Mouse (Mus musculus) gastrocnemius, postnatal 14 days (tissue): Measurements from ENCODE around the gene Man2a1. TPM values are rescaled to one million over a fixed set of nuclear protein-coding genes. Genes with fewer than 3 reads are reported as not detected.

Experiments used
- DNase-seq: peaks from one replicate; pipeline ENCODE4 v3.0.0; 2021; ENCODE audit warnings: mixed read lengths
- intact Hi-C: fragments of 180-260 bp; cut with DNase I; formaldehyde crosslinking; loops from one replicate; pipeline ENCODE4 v1.15.1; 2025; ENCODE audit warnings: low total_unique reads
- total RNA-seq, 2 experiments: library from RNA; stranded (reverse); gene quantifications; 2 replicates each; pipeline ENCODE4 v1.2.3; 2021

Gene Man2a1
- total RNA-seq, 2 experiments from 2014 or later = 17.2 to 20.3 TPM

- DNase-seq = no peak
- intact Hi-C loops = no loop called here
Observed at GRCm38 (mm10) chr17:64780753-64781490, 180.4 kb downstream of the Man2a1 start.

GRCm38 (mm10) chr17:64782307-64782706 lies 181.8 kb downstream of the Man2a1 start:
- intact Hi-C loops = no loop called here
- DNase-seq = no peak

DNA sequence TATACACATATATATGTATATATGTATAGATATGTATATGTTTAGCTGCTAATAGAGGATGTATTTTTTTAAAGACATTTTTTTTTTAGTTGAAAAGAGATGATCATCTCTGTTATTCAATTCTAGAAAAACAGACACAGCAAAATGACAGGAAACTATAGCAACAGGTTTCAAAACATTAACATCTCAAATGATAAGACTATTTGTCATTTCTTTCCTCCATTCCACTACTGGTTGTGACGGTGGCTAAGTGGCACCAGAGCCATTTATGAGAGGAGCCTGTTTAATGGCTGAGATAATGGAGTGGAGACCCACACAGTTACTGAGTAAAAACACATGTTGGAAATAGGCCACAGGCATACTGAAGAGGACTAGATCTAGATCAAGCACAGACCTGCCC lies 185.4 kb downstream of the Man2a1 start:
- intact Hi-C loops = no loop called here
- no peak for DNase-seq

DNA sequence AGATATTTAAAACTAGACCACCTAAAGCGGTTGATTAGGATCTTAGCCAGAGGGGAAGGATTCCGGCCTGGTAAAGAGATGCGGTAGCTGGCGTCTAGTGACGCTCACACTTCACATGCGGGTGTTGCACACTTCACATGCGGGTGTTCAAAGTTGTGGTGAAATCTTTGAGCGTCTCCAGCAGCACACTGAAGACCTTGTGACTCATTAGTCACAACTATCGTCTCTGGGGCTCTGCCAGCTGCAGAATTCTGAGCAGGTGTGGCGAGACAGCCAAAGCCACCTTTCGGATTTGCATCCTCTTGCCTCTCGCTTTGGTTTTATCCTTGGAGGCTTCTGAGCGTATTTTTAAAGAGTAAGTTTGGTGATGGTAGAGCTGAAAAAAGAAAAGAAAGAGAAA lies 187.8 kb downstream of the Man2a1 start:
- no peak for DNase-seq
- intact Hi-C loops = no loop called here

GRCm38 (mm10) chr17:64789175-64789574 lies 188.6 kb downstream of the Man2a1 start:
- DNase-seq = no peak
- intact Hi-C loops = no loop called here

DNA sequence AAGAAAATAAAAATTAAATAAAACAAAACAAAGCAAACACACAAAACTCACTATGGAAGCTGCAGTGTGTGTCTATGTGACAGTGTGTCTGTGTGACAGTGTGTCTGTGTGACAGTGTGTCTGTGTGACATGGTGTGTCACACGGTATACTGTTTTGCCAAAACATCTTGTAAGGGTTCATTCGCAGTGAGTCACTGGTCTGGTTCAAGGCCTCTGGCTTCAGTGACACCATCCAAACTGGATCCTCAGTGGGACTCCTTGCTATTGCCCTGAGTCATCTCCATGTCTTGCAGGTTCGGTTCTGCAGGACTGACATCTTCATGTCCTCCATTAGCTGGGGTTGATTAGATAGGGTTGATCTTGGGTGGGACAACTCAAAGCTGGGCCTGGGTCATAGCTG lies 191.5 kb downstream of the Man2a1 start:
- intact Hi-C loops = no loop called here
- no peak for DNase-seq

DNA sequence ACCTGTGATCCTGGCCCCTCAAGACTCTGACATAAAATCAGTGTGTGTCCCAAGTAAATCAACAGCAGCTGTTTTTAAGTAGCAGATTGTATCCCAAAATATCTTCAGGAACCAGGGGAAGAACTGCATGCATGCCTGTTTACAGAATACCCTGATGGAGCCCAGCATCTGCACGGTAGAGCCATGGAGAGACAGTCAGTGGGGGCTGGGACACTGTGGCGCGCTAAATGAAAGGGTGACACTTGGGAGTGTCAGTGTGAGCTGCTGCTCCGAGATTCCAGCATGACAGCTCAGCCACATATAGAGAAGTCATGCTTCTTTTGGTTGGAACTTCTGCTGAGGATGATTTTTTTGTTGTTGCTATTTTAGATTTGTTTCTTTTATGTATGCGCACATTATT lies 192.1 kb downstream of the Man2a1 start:
- intact Hi-C loops = no loop called here

DNA sequence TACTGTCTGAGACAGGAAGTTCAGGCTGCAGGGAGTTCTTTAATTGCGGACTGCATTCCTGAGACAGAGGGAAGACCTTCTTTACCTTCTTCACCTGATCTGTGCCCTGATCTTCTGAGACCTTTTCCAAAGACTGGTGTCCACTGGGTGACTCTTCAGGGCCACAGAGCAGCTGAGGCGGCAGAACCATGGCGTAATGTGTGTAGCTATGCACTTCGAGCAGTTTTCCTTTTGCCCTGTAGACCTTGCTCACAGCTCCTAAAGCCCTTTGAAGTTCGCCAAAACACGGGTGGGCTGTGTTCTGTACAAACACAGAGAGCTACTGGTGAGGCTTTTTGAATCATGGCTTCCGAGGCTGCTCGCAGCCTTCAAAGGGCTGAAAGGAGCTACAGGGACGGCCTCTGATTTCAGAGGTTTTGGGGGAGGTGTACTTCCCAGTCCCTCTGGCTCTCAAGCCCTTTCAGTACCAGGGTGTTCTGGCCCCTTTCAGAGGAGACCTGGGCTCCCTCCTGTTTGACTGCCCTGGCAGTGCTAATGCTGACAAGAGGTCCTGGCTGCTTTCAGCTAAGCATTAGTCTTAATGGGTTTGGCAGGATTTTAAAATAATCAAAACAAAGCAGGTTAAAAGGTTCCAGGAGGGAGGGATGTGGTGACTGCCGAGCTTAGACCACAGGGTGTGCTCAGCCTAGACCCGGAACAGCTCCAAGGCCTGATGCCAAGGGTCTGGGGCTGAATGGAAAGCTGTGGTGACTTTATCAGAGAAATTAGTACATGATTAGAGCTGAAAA lies 201.8 kb downstream of the Man2a1 start:
- DNase-seq = no peak
- intact Hi-C loops = no loop called here

More for the DNA sequence above, 192.1 kb downstream of the Man2a1 start:
- DNase-seq = no peak

DNA sequence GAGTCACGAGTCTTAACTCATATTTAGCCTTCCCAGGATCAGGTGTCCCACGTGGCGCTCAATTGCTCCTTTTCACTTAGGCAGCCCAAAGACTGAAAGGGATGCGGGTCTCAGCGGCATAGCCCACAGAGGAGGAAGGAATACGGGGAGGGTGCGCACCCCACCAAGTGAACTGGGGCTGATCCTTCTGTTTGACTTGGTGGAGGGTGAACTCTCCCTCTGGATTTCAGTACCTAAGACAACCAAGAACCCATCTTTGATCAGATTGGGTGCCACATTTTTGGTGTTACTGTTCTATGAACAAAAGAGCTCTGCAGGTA lies 202.4 kb downstream of the Man2a1 start:
- intact Hi-C loops = no loop called here
- DNase-seq = no peak

Other genes starting within 250 kb of the Man2a1 start
- not detected for gene 4930583I09Rik, start 235.3 kb downstream of the Man2a1 start, total RNA-seq